Mouse (Mus musculus) frontal cortex, postnatal 36 days (tissue): ENCODE results near the gene Rpn1.
"Not testable (repeated sequence)": the region's sequence is repeated elsewhere in the genome, so short reads cannot be mapped to it uniquely, and the experiment has no call there.

Source experiments
- DNase-seq, 2 experiments: peaks; one replicate each; pipeline ENCODE4 v3.0.0; 2022; ENCODE audit warnings: low spot score in 2 of 2

The Rpn1 gene

DNA sequence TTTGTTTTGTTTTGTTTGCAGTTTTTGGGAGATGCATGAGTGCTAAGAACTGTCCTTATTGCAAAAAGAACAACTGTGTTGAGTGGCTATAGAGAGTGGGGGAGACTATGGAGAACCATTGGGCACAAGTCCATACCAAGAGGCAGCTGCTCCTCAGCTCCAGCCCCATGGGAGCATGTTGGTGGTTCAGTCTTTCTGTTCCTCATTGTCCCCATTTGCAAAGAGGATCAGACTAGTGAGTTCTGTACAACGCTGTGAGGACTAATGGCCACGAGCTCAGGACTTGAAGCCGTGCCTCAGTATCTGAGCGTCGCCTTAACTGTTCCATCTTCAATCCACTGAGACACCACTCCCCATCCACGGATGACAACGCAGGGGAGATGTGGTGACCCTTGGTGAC is 36.5 kb downstream of the Rpn1 start:
- DNase-seq = no peak

DNA sequence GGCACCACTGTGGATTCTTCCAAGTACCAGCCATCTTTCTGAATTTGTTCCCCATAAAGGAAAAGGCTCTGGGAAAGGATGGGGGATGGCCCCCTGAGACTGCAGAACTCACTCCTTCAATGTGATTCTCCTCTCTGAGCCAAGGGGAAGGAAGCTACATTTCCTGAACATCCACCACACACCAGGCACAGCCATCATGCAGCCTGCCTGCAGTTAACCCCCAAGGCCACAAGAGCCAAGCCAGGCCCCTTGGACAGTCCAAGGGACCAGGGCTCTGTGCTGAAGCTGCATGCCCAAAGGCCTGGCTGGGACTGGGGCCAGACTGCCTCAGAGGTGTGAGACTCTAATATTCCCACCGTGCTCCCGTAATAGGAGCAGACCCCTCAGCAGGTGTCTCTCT is 37.5 kb downstream of the Rpn1 start:
- no peak for DNase-seq

DNA sequence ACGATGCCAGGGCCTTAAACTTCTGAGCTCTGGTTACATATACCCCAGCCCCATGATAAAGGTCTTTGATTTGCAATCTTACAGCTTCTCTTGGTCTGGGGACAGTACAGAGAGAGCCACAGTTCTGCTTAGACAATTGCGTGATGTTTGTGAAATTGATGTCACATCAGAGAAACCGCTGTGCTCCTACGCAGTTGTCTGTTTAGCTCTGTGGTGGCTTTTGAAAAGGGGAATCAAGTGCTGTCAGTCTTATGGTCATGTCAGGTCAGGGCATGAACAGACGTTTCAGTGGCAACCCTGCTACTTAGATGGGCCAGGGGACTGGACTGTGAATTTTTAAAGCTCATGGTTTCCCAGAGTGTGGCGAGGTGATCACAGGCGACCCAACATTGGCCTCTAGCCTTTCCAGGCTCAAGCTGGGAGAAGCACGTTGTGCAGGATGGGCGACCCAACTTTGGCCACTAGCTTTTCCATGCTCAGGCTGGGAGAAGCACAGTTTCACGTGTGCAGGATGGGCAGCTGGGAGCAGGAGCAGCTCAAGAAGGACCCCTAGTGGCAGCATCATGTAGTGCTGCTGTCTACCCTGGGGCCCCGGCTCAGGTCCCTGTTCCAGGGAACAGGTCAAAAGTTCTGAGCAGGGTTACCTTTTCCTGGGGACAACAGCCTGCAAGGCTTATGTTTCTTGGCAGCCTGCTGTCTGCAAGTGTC is 39.0 kb downstream of the Rpn1 start:
- DNase-seq = no peak

DNA sequence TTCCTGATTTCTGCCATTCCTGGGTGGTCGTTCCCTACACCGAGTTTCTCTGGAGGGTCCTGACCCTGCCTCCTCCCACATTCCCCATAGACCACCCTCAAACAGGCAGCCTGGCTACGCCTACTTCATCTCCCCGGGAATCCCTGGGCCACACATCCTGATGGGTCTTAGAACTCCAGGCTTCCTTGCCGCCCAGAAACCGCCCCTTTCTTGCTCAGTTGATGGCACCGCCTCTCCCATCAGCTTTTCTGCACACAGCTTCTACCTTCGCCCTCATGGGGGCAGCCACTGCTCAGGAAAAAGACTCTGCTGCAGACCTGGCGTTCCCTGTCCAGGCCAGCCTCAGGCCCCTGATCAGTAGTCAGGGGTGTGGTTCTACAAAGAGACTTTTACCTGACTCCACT is 39.6 kb downstream of the Rpn1 start:
- DNase-seq = peak; percentile 35 to 47

DNA sequence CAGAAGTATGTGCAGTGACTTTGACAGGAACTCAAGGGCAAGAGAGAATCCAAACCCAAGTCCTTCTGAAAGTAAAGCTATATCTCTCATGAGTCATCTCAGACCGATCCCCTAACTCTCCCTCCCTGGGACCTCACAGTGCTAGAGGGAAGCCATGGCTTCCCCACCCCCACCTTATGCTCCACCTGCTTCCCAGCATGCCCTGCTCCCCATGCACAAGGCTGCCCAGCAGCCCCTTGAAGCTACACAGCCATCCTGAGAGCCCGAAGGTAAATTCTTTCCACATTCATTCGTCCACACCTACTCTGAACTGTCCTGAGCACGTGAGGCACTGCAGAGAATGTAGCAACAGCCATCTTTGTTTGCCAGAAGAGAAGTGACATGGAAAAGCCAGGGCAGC is 40.3 kb downstream of the Rpn1 start:
- no peak for DNase-seq

DNA sequence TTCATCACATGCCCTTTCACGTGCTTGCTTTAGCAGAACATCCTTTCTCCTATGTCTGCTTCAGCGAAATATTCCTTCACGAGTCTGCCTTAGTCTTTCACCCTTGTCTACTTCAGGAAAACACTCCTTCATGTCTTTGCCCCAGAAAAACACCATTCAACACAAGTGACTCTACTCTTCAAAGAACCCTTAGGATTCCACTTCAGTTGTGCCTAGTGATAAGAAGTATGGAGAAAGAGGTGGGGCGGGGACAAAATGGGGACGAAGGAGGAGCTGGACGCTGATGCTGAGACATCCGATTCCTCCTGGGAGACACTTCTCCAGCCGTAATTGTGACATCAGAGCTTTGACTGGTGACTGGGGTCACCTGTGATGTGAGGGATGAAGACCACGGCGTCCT is 41.5 kb downstream of the Rpn1 start:
- not testable (repeated sequence) for DNase-seq

DNA sequence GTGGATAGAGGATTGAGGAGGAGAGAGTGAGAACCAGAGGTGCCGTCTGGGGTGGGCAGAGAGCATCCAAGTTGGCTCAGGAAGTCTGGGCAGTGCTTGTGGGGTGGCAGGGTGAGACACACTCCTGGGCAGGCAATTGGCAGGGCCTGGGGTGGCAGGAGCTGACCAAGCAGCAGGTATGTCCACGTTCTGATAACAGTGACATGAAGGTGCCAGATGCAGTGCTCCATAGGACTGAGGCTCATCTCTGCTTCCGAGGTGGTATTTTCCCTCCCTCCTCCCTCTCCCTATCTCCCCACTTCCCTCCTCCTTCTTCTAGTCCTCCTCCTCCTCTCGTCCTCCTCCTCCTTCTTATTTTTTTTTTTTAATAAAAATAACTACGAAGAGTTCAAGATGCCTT is 47.2 kb downstream of the Rpn1 start:
- no peak for DNase-seq

DNA sequence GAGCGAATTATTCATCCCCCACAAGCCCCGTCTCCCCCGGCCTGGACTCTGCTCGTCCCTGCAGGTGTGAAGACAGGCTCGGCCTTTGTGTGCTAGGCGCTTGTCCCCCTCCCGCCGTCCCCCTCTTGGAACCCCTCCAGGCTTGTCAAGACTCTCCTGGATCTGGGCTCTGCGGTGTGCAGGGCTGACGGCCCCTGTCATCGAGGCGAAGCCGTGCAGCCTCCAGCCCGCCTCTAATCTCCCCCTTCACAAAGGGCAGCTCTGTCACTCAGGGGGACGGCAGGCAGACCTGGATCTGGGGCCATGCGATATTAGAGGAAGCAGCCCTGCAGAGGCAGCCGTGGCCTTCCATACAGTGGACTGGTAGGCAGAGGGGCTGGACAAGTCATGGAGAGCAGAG is 47.8 kb downstream of the Rpn1 start:
- DNase-seq = no peak

DNA sequence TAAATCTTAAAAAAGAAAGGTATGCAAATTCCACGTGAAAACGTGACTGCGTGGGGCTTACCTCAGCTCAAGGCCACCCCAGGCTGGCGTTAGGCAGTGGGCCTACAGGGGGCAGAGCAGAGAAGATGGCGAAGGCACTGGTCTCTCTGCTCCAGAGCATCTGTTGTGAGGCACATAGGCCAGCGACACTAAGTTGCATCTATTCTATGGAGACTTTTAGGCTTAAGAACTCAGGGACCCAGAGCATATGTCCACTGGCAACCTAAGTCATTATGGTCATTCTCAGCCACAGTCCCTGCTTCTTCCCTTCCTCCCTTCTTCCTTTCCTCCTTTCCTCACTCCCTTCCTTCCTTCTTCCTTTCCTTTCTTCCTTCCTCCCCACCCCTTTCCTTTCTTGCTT is 48.8 kb downstream of the Rpn1 start:
- no peak for DNase-seq

DNA sequence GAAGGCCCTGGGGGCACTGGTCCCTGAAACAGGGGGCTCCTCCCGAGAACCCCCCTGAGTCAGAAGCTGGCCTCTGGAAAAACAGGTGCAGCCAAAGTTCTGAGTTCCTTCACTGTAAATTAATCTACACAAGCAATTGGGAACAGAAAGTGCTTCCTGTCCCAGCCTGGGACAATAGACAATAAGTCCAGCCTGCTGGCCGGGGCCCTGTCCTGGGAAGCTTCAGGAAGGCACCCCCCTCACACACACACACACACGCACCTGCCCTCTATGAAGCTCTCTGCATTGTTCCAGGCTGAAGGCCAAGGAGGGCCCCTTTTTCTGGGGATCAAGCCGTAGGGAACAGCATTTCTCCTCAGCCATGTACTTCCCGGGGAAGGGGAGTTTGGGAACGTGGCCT is 49.6 kb downstream of the Rpn1 start:
- no peak for DNase-seq

DNA sequence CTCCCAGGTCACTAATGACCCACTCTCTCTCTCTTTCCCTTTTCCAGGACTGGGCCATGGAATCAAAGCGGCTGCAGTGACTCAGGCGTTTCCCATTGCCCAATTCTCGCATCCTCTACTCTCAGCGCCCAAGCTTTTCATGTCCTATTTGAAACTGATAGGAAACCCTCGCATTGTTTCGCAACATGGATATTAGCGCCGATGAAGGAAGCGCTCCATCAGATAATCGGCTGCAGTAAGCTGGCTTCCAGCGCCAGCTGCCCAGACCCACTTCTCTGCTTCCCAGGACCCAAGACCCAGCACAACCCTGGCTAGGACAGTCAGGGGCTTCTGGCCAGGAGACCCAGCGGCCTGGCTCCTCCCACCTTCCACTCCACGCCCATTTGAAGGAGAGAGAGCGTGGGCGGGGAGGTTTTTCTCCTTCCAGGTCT is 51.9 kb downstream of the Rpn1 start:
- no peak for DNase-seq

DNA sequence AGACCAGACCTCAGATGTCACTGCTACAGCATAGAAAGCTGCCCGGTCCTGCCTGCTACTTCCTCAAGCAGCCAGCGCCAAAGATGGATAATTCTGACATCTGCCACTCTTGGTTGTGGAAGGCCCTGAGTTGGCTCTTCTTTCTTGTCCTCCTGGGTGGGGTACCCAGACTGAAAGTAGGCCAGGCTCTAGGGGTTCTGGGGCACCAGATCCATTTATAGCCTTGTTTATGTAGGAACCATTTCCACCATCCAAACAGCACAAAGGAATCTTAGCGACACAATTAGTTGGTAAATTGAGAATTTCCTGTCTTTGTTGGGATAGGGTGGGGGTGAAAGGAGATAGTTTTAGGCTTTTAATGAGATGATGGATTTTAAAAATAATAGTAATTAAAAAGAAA is 54.2 kb downstream of the Rpn1 start:
- no peak for DNase-seq

DNA sequence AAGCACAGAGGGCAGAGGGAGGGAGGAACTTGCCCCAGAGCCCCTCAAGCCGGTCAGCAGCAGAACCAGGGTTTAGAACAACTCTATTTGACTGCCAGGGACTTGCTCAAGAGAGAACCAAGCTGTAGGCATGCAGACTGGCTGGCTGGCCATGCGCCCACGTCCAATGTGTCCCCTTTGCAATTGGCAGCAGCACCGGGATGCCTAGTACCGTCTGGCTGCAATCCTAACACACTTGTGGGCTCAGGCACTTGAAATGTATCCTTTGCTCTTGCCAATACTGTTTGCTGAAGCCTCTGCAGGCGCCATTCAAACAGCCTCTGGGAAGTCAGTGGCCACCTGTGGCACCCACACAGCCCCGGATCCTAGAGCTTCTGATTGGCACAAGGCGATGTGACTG is 56.0 kb downstream of the Rpn1 start:
- peak; percentile 62 to 81 for DNase-seq

DNA sequence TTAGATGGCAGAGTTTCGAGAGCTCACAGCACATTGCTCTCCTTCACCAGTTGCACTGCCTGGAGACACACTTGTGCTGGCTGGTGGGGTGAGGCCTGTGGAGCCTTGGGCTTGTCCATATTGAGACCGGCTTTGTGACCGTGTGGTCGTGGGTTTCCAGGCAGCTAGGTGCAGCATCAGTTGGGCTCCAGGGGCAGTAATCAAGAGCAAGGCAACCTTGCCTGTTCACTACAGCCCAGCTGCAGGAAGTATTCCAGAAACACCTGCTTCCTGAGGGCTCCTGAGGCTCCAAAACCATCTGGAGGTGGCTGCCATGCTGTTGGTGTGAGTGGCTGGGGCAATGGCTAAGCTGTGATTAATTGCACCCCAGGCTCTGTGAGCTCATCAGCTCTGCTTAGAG is 61.5 kb downstream of the Rpn1 start:
- no peak for DNase-seq

DNA sequence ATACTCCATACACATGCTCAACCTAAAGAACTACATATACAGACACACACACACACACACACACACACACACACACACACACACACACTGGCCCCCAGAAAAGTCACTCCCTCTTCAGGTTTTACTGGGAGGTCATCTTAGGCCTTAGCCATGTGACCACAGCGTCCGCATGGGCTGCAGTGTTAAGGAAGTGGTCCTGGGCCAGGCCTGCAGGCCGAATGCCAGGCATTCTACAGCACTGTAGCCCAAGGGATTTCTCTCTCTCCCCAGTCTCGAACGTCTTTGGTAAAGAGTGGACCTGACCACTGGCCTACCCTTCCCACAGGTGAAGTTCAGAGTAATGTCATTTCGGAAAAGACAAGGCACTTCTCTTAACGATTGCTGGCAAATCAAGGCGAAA is 62.3 kb downstream of the Rpn1 start:
- no peak for DNase-seq

DNA sequence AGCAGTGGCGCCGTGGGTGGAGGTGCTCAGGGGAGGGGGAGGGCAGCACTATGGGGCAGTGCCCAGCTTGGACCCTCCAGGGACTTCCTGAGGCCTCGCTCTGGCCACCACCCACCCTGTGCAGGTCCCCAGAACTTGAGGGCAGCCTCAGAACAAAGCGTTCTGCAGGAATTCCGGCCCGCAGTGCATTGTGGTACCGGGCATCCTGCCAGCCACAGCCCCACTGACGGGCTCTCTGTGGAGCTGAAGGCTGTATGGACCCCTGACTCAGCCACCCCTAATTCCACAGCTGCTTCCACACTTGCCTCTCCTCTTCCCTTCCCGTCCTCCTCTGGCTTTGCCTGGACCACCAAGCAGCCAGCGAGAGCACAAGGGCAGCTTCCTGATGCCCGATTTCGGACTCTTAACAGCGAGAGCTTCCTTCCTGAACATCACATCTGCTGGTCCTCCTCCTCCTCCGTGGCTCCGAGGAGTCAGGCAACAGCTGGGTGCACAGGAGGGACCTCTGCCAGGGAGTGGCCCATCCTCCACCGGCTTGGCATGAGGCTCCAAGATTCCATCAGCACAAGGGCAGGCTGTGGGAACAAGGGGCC is 63.2 kb downstream of the Rpn1 start:
- peak in 1 of 2 experiments; percentile 5 for DNase-seq

DNA sequence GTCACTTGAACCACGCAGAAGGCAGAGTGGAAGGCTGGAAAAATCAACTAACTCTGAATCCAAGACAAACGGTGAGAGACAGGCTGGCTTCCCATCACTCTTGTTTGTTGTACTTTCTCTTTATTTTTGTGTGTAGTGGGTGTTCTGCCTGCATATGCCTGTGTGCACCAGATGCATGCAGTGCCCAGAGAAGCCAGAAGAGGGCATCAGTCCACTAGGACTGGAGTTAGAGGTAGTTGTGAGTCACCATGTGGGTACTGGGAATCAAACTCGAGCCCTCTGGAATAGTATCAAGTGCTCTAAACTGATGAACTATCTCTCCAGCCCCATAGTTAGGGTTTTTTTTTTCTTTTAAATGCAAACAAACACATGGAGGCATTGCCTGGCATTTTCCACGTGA is 67.1 kb downstream of the Rpn1 start:
- DNase-seq = no peak

DNA sequence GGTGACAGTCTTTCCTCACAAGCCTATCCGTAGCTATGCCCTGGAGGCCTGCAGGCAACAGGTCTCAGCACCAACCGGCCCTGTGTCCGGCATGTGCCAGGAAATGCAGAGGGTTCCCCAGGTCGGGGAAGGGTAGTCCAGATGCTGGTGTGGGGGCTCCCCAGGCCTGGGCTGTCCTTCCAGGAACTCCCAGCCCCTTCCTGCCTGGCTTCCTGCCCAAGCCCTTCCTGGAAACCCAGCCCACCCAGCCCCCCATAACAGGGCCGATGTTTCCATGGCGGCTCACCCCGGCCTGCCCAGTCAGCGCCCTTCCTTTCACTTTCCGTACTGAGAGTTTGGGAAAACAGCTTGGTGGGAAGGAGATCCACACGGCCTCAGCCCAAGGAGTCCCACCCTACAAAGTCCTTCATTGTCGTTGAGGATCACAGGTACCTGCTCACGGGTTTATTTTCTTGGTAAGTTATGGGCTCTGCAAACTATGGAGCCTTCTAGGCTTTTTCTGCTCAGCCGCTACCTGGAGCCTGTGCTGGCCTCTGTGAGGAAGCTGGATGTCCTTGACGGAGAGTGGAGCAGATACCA is 67.9 kb downstream of the Rpn1 start:
- DNase-seq = no peak

DNA sequence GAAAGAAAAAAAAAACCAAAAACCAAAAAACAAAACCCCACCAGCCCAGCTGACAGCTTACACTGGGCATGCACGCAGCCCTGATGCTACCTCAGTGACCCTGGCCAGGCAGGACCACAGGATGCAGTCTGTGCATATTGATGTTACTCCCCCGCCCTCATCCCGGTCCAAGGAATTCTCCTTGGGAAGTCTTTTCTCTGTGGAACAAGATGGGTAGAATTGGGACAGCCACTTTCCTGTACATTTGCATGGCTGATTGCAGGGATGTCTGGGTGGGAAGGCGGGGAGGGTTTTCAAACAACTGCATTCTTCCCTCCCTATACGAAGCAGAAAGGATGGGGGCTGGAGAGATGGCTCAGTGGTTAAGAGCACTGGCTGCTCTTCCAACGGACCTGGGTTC is 68.7 kb downstream of the Rpn1 start:
- no peak for DNase-seq
